Mouse (Mus musculus) forebrain, embryonic 10.5 days (tissue): ENCODE data around the gene Rpl39l. TPM values are rescaled to one million over a fixed set of nuclear protein-coding genes. Genes with fewer than 3 reads are reported as not detected.
"Not testable (repeated sequence)": the region's sequence is repeated elsewhere in the genome, so short reads cannot be mapped to it uniquely, and the experiment has no call there.

Experiments
- DNase-seq: peaks from one replicate; pipeline ENCODE4 v3.0.0-alpha.2; 2017; ENCODE audit warnings: low spot score; ENCODE audit errors: extremely low spot score
- H3K27ac ChIP-seq: fragments of 300-500 bp; sonication (generic); 2 replicates; pipeline ENCODE4 v1.5.1; 2016; ENCODE audit warnings: mild to moderate bottlenecking
- H3K27me3 ChIP-seq: fragments of 300-500 bp; sonication (generic); 2 replicates; pipeline ENCODE4 v1.6.1; 2016; ENCODE audit warnings: mild to moderate bottlenecking; ENCODE audit not compliant: poor library complexity, severe bottlenecking
- H3K36me3 ChIP-seq: fragments of 300-500 bp; sonication (generic); replicated peaks from 2 replicates; pipeline ENCODE4 v1.6.1; 2016; ENCODE audit warnings: mild to moderate bottlenecking, moderate library complexity
- H3K4me1 ChIP-seq: fragments of 300-500 bp; sonication (generic); 2 replicates; pipeline ENCODE4 v1.6.1; 2016
- H3K4me3 ChIP-seq: fragments of 300-500 bp; sonication (generic); 2 replicates; pipeline ENCODE4 v1.5.1; 2016; ENCODE audit warnings: mild to moderate bottlenecking, moderate library complexity
- H3K9me3 ChIP-seq: fragments of 300-500 bp; sonication (generic); 2 replicates; pipeline ENCODE4 v1.6.1; 2016; ENCODE audit warnings: mild to moderate bottlenecking, moderate library complexity
- WGBS: fragments of 180-500 bp; shearing (Covaris S2); methylation state at CpG from one replicate; pipeline ENCODE4 v1.1.7; 2016; 5-methylcytosine and 5-hydroxymethylcytosine counted together
- polyA plus RNA-seq: library from polyadenylated mRNA; unstranded; fragments of >200 nt; fragmentation: Nextera tagmentation; extraction: Ambion mirVana; gene quantifications from 2 replicates; pipeline ENCODE4 v1.2.1, GENCODE M21; 2016

The Rpl39l gene
- polyA plus RNA-seq, 1 experiment from 2014 or later, result not detected

GRCm38 (mm10) chr16:10217020-10217419, 47.0 kb downstream of the Rpl39l start:
- 93% methylated on average over 2 of the region's 2 CpGs for WGBS
- not testable (repeated sequence) for H3K9me3 ChIP-seq, H3K27ac ChIP-seq, H3K27me3 ChIP-seq, H3K36me3 ChIP-seq, H3K4me3 ChIP-seq, DNase-seq, H3K4me1 ChIP-seq

Other genes starting within 250 kb of the Rpl39l start
- gene Grin2a, start 174.7 kb upstream of the Rpl39l start, polyA plus RNA-seq, result 0.19 and 0.36 TPM in 2 replicates
- gene Atf7ip2, start 22.5 kb downstream of the Rpl39l start, polyA plus RNA-seq, result 1.6 and 1.8 TPM in 2 replicates
- 2.1 and 2.2 TPM in 2 replicates for gene Emp2, start 143.7 kb downstream of the Rpl39l start, polyA plus RNA-seq
- gene Tekt5, start 225.3 kb downstream of the Rpl39l start, polyA plus RNA-seq, result 0.10 TPM in 1 of 2 replicates, not detected in the other
- gene Nubp1, start 241.7 kb downstream of the Rpl39l start, polyA plus RNA-seq, result 80.9 and 81.3 TPM in 2 replicates